ENCODE assay signal across 8 mouse cellular contexts in genomic region chr10:9901071-9901696, GRCm38 (mm10). TPM values are rescaled to one million over a fixed set of nuclear protein-coding genes. Genes with fewer than 3 reads are reported as not detected.
DNase-seq lines count a peak whose midpoint lies in the region; ATAC-seq lines count a peak whose summit lies in the region.

Gene Stxbp5, minus strand, starts transcription at chr10:9901079.

- peak; percentile 90 for DNase-seq in adrenal gland, postnatal 10 days
- peak; percentile 77 for DNase-seq in embryo, embryonic 11.5 days (ENCODE audit: low read depth, low spot score)
- peak; percentile 70 to 81 for DNase-seq in gastrocnemius, postnatal 36 days
- DNase-seq in left cerebral cortex, postnatal 14 days (ENCODE audit: low spot score in 2 of 2) = peak; percentile 66 to 81
- peak; percentile 84 for DNase-seq in right cerebral cortex, postnatal 25 days
- DNase-seq in yolk sac, embryonic 10.5 days (ENCODE audit: low spot score) = peak; percentile 82

- WGBS in intestine, embryonic 15.5 days = 0% methylated on average over 41 of the region's 52 CpGs

- H3K9me3 ChIP-seq in intestine, embryonic 15.5 days = no peaks in the 10 kb centered on the region

- peak within 1 kb of the TSS; percentile 97 for H3K27ac ChIP-seq in intestine, embryonic 15.5 days

- H3K36me3 ChIP-seq in intestine, embryonic 15.5 days = no peaks in the 10 kb centered on the region

- peak within 1 kb of the TSS; percentile 95 for H3K9ac ChIP-seq in intestine, embryonic 15.5 days

- intact Hi-C loops in gastrocnemius, postnatal 36 days (cut with DNase I) = loop anchor here (5.0 kb wide), 1 partner anchor 421 kb away; no protein-coding TSS in a partner anchor
- intact Hi-C loops in left cerebral cortex, postnatal 14 days (cut with DNase I) = loop anchor here (2.0 to 10.0 kb wide), 2 partner anchors 38 to 204 kb away; no protein-coding TSS in a partner anchor

- peak within 1 kb of the TSS; percentile 92 for H3K4me2 ChIP-seq in intestine, embryonic 15.5 days (replicated peaks)

- H3K4me3 ChIP-seq in intestine, embryonic 15.5 days (replicated peaks) = peak within 1 kb of the TSS; percentile 91

- ATAC-seq in intestine, embryonic 15.5 days = peak; percentile 84
- peak; percentile 38 for ATAC-seq in megakaryocyte-erythroid progenitor cell, adult 5-6 weeks (replicated peaks; ENCODE audit: low FRiP score, low TSS enrichment, poor library complexity, severe bottlenecking)

- H3K27me3 ChIP-seq in intestine, embryonic 15.5 days (replicated peaks) = no peaks in the 10 kb centered on the region

- no peaks in the 10 kb centered on the region for H3K4me1 ChIP-seq in intestine, embryonic 15.5 days (replicated peaks)

RNA-seq across cellular contexts. Expression of gene Stxbp5, which starts in this region (rescaled TPM):
- total RNA-seq in adrenal gland, postnatal 10 days (2021) = 10 to 100 TPM; 18.4 to 27.5 TPM
- 1 to 10 TPM; 7.9 to 8.5 TPM for total RNA-seq in gastrocnemius, postnatal 36 days (2021)
- 5.3 and 5.8 TPM in 2 replicates for polyA plus RNA-seq in intestine, embryonic 15.5 days (2015; fragmentation: Nextera tagmentation; extraction: Ambion mirVana)
- 100 to 1,000 TPM in 1 of 2 experiments, 10 to 100 TPM in 1; 97.2 to 101 TPM for total RNA-seq in left cerebral cortex, postnatal 14 days (2021)
- total RNA-seq in megakaryocyte-erythroid progenitor cell, adult 5-6 weeks (2014; fragmentation: Nextera tagmentation) = 45.7 and 56.9 TPM in 2 replicates
- total RNA-seq in megakaryocyte-erythroid progenitor cell, adult 5-6 weeks (2017) = 25.5 and 36.6 TPM in 2 replicates

Comparison
In these comparisons a context has a peak if more than half of its experiments do, and no peak if none do; other contexts are left out.
1. Peak in every context shown above with its lines: DNase-seq, ATAC-seq, H3K4me3 ChIP-seq and H3K27ac ChIP-seq.